ENCODE assay signal across 19 mouse cellular contexts in genomic region chr2:93841349-93841748, GRCm38 (mm10). TPM values are rescaled to one million over a fixed set of nuclear protein-coding genes. Genes with fewer than 3 reads are reported as not detected.
"Had no signal": no experiment of that assay in that cellular context is flagged by ENCODE, and none has a peak within 500 bp of the region (broad histone marks: within the 10 kb centered on the region; RNA-seq: fewer than 3 reads in every experiment).

No protein-coding gene starts in this region.

- DNase-seq: gastrocnemius, postnatal 14 days; gastrocnemius, postnatal 36 days; heart, adult 11 months; heart, adult 2 months; heart, postnatal 14 days; heart, postnatal 36 days; kidney, adult 11 months; kidney, adult 2 months; kidney, adult 9 months; kidney, postnatal 14 days; kidney, postnatal 36 days; layer of hippocampus, adult 9-11 months; layer of hippocampus, postnatal 36 days; left cerebral cortex, postnatal 4 days had no signal

RNA-seq across cellular contexts. Expression of gene Accsl, which starts 27.6 kb away (rescaled TPM):
- total RNA-seq: gastrocnemius, adult 18-20 months; gastrocnemius, adult 8-10 months; gastrocnemius, postnatal 14 days; gastrocnemius, postnatal 36 days; heart, adult 2 months; heart, postnatal 14 days; heart, postnatal 36 days; hematopoietic stem cell, adult 5-6 weeks; hindbrain, postnatal 0 days; left cerebral cortex, postnatal 25 days had no signal
